Mouse (Mus musculus): ENCODE data around the gene Fbxo9.
"Not testable (repeated sequence)": the region's sequence is repeated elsewhere in the genome, so short reads cannot be mapped to it uniquely, and the experiment has no call there.

Gene Fbxo9

DNA sequence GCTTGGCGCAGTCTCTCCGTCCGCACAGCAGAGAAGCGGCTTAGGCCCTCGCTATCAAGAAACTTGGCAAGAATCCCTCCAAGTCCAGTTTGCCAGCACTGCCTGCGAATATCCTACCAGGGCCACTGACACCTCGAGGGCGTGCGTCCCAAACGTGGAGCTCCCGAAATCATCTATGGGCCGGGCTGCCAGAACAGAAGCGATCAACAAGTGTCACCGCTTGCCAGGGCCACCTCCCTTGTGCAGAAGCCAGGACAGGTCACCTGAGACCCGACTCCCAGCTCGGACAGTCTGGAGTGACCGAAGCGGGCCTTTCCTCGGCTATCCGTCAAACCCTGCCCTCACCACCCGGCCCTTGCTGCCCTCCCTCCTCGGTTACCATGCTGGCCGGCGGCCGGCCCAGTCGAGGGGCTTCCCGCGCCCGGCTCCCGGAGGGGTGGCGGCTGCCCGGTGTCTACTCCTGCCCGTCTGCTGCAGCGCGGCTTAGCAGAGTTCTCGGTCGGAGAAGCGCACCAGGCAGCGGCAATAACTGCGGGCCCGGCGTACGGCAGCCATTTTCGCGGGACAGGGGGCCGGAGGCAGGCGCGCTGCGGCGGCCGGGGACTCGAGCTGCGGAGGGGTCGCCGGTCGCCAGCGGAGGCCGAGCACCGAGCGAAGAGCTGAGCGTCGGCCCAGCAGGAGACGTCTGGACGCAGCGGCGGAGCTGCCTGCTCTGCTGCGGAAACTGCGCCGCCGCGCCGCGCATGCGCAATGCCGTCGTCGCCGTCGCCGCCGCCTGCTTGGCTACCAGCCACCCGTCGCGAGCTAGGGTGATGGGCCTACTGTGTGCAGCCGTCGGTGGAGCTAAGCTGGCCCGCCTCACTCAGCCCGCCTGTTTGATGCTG, 711 bp downstream of the Fbxo9 start:
- peak; percentile 47 for DNase-seq (ENCODE audit: low read depth)

DNA sequence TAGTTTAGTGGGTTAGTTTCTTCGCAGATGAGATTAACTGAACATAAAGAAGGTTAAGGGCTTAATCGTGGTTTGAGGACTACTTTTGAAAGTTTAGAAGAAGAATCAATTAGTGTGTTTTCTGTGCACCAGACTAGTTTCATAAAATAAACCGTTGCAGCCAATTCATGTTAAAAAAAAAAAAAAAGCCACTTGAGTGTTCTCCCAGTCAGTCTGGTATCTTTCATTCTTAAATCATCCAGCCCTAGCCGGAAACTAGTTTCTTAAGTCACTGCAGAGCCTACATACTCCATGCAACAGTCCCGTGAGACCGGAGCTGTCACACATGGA, 1.3 kb downstream of the Fbxo9 start:
- no peak for DNase-seq (ENCODE audit: low read depth)

DNA sequence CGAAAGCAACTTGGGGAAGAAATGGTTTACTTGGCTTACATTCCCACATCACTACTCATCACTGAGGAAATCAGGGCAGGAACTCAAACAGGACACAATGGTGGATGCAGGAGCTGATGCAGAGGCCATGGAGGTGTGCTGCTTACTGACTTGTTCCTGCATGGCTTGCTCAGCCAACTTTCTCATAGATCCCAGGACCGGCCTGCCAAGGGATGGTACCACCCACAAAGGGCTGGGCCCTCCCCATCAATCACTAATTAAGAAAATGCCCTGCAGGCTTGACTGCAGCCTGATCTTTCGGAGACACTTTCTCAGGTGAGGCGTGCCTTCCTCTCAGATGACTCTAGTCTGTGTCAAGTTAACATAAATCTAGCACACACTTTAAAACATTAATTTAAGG, 2.0 kb downstream of the Fbxo9 start:
- DNase-seq (ENCODE audit: low read depth) = no peak

DNA sequence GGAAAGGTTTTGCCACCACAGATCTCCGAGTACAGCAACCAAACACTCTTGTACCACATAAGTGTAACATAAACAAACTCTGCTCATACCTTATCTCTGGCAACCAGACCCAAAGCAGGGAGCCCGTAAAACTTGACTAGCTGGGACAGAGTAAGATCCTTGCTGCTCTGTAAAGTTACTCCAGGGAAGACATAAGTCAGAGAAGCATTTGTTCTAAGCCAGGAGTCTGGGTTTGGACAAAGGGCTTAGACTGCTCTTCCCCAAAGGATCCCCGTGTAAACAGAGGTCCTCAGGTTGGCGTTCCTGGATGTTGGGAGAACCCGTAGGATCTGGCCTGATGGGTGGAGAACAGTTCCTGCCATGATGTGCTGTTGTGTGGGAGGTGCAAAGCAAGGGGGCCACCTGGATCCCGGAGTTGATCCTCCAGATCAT, 3.3 kb downstream of the Fbxo9 start:
- no peak for DNase-seq (ENCODE audit: low read depth)

- DNase-seq (ENCODE audit: low read depth) = no peak
Measured at GRCm38 (mm10) chr9:78104973-78105372, 3.9 kb downstream of the Fbxo9 start.

GRCm38 (mm10) chr9:78103965-78104560, 4.8 kb downstream of the Fbxo9 start:
- DNase-seq (ENCODE audit: low read depth) = no peak

- no peak for DNase-seq (ENCODE audit: low read depth)
Measured at GRCm38 (mm10) chr9:78101431-78101830, 7.4 kb downstream of the Fbxo9 start.

- no peak for DNase-seq (ENCODE audit: low read depth)
Measured at GRCm38 (mm10) chr9:78100956-78101355, 7.9 kb downstream of the Fbxo9 start.

DNA sequence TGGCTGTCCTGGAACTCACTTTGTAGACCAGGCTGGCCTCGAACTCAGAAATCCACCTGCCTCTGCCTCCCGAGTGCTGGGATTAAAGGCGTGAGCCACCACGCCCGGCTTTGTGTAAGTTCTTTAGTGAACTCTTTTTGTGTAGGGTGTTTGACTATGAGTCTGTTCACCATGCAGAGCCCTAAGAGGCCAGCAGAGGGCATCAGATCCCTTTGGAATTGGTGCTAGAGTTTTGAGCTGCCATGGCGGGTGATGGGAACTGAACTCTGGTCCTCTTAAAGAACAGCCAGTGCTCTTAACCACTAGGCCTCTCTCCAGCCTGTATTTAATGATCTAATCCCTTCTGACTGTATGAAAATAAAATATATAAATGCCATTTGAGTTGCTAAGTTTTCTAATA, 12.5 kb downstream of the Fbxo9 start:
- no peak for DNase-seq (ENCODE audit: low read depth)

DNA sequence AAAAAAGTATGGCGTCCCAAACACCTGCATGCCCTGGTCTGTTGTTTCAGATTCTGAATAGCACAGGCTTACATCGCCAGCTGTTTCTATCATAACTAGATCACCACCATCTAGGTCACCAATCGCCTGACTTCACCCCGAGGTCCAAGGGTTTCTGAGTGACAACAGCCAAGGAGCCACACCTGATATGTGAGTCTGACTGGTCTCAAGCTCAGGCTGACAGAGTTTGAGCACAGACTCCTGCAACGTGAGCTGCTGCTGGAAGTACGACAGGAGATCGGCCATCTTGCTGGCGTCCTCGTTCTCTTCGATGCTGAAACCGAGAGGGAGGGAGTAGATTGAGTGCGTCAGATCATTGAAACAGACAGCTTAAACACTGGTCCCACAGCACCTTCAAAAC, 13.2 kb downstream of the Fbxo9 start:
- no peak for DNase-seq (ENCODE audit: low read depth)

GRCm38 (mm10) chr9:78090596-78090995, 18.3 kb downstream of the Fbxo9 start:
- no peak for DNase-seq (ENCODE audit: low read depth)

DNA sequence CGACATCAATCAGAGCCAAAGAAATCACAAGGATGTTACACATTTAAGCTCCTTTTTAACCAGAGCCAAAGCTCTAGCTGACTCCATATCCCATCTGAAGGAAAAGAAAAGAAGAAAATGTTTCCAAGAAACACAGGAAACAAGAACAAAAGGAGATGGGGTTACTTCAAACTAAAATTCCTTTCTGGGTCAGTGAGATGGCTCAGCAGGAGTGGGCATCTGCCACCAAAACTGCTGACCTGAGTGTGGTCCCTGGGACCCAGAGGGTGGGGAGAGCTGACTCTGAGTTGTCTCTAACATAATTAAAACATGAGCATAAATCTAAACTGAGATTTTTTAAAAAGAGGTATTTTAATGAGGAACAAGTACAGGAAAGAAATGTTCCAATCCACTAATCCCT, 19.0 kb downstream of the Fbxo9 start:
- no peak for DNase-seq (ENCODE audit: low read depth)

DNA sequence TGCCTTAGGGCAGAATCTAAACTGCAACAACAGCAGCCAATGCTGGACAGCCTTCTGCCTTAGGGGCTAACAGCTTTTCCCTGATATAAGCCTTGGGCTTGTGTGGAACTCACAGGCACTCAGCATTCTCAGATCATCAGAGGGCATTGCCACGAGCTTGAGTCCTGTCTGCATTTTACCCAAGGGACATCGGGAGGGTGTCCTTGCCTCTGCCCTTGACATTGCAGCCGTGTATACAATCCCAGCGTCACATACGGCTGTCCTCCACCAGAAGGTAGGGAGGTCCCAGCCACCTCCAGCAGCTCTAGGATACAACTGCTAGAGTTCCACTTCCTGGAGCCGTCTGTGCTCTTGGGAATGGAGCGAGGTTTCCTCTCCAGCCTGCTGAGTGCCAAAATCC, 19.9 kb downstream of the Fbxo9 start:
- DNase-seq (ENCODE audit: low read depth) = no peak

- DNase-seq (ENCODE audit: low read depth) = no peak
Measured at GRCm38 (mm10) chr9:78088521-78088920, 20.3 kb downstream of the Fbxo9 start.

DNA sequence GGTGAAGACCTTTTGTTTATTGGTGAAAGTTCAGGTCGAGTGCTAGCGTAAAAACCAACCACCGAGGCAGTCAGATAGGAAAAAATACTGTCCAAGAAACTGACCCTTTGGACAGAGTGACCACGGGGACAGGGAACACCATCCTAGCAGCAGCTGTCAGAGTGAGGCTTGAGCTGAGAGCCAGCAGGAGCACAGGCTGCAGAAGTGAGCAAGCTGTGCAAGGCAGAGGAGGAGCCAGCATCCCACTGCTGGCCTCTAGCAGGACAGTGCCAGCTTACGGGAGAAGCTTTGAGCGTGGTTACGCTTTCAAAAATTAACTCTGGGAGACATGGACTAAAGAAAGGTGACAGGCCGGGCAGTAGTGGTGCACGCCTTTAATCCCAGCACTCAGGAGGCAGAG, 21.1 kb downstream of the Fbxo9 start:
- no peak for DNase-seq (ENCODE audit: low read depth)

GRCm38 (mm10) chr9:78085722-78086287, 23.1 kb downstream of the Fbxo9 start:
- DNase-seq (ENCODE audit: low read depth) = no peak

- no peak for DNase-seq (ENCODE audit: low read depth)
Measured at GRCm38 (mm10) chr9:78084341-78084740, 24.5 kb downstream of the Fbxo9 start.

- no peak for DNase-seq (ENCODE audit: low read depth)
Measured at GRCm38 (mm10) chr9:78081835-78082234, 27.0 kb downstream of the Fbxo9 start.

DNA sequence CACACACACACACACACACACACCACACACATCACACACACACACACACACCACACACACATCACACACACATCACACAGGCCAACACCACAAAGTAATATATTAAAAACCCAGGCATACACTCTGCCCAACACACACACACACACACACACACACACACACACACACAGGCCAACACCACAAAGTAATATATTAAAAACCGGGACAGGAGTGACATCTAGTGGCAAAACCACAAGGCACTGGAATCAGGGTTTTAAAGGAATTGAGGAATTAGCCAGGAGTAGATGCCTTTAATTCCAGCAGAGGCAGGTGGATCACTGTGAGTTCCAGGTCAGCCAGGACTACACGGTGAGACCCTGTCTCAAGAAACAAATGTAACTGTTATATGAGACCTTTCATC, 30.6 kb downstream of the Fbxo9 start:
- DNase-seq (ENCODE audit: low read depth) = peak; percentile 6

DNA sequence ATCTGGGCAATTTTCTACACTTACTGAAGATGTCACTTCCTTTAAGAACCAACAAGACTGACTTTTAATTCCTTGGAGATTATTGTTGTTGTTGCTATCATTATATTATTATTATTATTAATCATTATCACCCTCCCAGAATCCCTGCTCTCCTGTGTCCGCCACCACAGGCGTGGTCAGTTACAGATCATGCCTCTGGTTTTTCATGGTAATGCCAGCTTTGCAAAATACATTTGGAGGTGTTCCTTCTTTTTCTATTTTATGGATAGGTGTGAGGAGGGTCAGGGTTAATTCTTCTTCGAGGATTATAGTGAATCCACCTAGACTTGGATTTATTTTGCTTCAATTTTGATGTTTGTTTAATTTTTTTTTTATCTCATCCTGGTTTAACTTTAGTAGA, 33.6 kb downstream of the Fbxo9 start:
- DNase-seq (ENCODE audit: low read depth) = no peak

DNA sequence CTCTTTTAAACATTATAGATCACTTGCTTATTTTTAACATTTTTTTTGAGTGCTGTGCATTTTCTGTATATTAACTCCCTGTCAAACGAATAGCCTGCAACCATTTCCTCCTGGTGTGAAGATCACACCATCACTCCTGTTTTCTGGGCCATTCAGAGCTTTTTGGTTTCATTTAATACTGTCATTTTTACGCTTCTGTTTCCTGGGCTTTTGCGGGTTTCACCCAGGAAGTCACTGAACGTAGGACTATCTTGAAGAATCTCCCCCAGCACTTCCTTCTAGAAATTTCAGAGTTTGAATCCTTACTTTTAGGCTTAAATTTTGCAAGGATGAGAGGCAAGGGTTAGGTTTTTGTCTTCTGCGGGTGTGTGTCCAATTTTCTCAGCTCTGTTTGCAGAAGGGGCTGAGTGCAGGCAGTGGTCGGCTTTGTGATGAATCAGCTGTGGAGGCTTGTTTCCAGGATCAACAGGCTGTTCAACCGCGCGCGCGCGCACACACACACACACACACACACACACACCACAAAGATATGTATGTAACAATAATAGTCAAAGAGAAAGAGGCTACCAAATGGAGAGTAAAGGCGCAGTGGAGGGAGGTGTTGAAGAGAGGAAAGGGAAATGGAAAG, 35.0 kb downstream of the Fbxo9 start:
- DNase-seq (ENCODE audit: low read depth) = no peak

- DNase-seq (ENCODE audit: low read depth) = not testable (repeated sequence)
Measured at GRCm38 (mm10) chr9:78073291-78073690, 35.6 kb downstream of the Fbxo9 start.

DNA sequence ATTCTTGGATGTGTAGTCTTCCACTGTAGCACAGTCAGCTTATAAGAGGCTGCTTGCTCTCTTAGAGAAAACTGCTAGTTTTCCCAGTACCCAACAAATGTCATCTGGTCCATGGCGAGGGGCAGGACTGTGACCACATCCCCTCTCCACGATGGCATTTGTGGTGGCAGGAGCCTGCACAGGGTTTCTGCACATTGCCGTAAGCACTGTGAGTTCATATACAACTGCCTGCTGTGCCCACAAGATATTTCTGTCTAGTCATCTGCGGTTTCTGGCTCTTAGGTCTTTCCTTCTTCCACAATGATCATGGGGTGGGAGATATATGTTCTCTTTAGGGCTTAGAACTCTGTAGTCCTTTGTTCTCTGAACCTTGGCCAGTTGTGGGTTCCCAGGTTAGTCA, 37.2 kb downstream of the Fbxo9 start:
- no peak for DNase-seq (ENCODE audit: low read depth)

Measured in fibroblast of lung, adult 2 months (primary cell).